Mouse (Mus musculus) macrophage (primary cell): ENCODE measurements around the gene Gm17654. TPM values are rescaled to one million over a fixed set of nuclear protein-coding genes. Genes with fewer than 3 reads are reported as not detected.
"Not testable (repeated sequence)": the region's sequence is repeated elsewhere in the genome, so short reads cannot be mapped to it uniquely, and the experiment has no call there.

Experiments used
- H3K27ac ChIP-seq: fragments of 350-480 bp; formaldehyde crosslinking; 2 replicates; pipeline ENCODE4 v1.9.0; 2021
- H3K36me3 ChIP-seq: fragments of 350-480 bp; formaldehyde crosslinking; 2 replicates; pipeline ENCODE4 v1.9.0; 2021; ENCODE audit errors: inconsistent target
- H3K4me3 ChIP-seq: fragments of 350-480 bp; formaldehyde crosslinking; 2 replicates; pipeline ENCODE4 v1.9.0; 2021; ENCODE audit errors: inconsistent target
- H3K79me2 ChIP-seq: fragments of 350-480 bp; formaldehyde crosslinking; 2 replicates; pipeline ENCODE4 v1.9.0; 2021; ENCODE audit errors: inconsistent target
- WGBS: methylation state at CpG from one replicate; pipeline ENCODE4 v1.1.7; 2026; ENCODE audit warnings: inconsistent platforms; ENCODE audit not compliant: missing documents; 5-methylcytosine and 5-hydroxymethylcytosine counted together
- polyA plus RNA-seq: library from polyadenylated mRNA; stranded (reverse); fragments of 250-400 nt; gene quantifications from 3 replicates; pipeline ENCODE4 v1.2.4, GENCODE M21; 2018; ENCODE audit warnings: inconsistent platforms
- total RNA-seq, 78 experiments: library from RNA; depleted of rRNA; stranded (reverse); fragments of 250-400 nt; gene quantifications; 1 replicate in 9 of 78; 2 replicates in 24 of 78; 3 replicates in 43 of 78; 4 replicates in 2 of 78; pipeline ENCODE4 v1.2.4; 2018; ENCODE audit warnings: inconsistent platforms in 56 of 78

Gene Gm17654
- total RNA-seq (2018; cell fraction: chromatin; rRNA removed): not detected
- not detected for total RNA-seq (2018; cell fraction: cytosol; rRNA removed)
- total RNA-seq (2018; cell fraction: nucleus; rRNA removed): not detected
- polyA plus RNA-seq: not detected in 3 replicates

DNA sequence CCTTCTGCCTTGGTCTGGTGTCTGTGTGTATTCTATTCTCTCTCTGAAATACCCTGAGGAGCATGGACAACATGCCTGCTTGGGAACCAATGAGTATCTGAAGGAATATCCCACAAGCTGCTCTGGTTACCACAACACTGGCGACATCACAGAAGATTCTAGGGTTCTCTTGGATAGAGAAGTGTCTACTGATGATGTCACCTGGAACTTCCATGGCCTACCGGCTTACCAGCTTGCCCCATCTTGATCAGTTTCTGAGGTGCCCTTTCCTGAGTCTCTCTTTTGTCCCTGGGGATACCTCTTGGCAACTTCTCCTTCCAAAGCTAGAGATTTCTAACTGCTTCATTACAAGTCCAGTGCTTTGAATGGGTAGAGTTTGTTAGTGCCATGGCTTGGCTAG is at the start of gene Gm17654:
Gene Gm17654 (minus strand): TSS at position 101 of the 400 bp plus-strand sequence.
- WGBS: no CpG with 5 or more reads among the region's 2 CpGs
- not testable (repeated sequence) for H3K36me3 ChIP-seq, H3K79me2 ChIP-seq, H3K4me3 ChIP-seq, H3K27ac ChIP-seq

DNA sequence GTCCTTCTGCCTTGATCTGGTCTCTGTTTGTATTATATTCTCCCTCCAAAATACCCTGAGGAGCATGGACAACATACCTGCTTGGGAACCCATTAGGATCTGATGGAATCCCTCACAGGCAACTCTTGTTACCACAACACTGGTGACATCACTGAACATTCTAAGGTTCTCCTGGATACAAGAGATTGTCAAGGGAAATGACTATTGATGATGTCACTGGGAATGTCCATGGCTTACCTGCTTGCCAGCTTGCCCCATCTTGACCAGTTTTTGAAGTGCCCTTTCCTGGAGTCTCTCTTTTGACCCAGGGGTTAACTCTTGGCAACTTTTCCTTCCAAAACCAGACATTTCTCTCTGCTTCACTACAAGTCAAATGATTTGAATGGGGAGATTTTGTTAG is 29.0 kb upstream of the Gm17654 start, which contains the start of gene Gm10375:
Gene Gm10375 (minus strand): TSS at position 101 of the 400 bp plus-strand sequence.
- not testable (repeated sequence) for H3K4me3 ChIP-seq, H3K79me2 ChIP-seq, H3K27ac ChIP-seq, H3K36me3 ChIP-seq

DNA sequence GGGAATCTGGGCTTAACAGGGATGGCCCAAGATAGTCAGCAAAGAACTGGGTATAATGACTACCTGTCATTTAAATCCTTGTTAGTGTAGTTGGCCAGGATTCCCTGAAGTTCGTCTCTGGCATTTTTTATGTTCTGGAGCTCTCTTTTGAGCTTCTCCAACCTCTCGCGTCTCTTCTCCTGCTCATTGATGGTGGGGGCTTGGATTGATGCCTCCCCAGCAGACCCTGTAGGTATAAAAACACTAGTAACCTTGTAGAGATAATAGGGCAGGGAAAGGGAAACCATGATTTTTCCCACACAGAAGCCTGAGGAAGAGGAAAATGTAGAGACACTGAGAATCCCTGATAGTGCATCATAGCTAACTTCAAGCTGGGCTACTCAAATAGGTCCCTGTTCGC is 977 bp downstream of the Gm17654 start:
- not testable (repeated sequence) for H3K27ac ChIP-seq, H3K4me3 ChIP-seq, H3K36me3 ChIP-seq, H3K79me2 ChIP-seq
- WGBS: 100% methylated on average over 2 of the region's 4 CpGs

DNA sequence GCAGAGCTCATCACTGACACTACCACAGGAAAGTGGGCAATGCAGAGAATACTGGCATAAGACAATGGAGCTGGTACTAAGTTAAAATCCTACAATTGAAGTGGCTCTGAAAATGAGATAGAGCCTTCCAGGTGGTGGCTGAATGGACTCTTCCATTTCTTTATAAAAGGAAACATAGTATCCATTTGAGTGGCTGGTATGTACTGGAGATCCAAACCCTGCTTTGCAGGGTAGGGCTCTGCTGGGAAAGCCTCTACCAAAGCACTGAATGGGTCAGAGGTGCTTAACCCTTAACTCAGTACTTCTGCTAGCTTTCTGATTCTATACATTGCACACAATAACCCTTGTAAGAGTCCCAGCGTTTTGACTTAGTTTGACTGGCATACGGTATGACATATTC is 26.7 kb downstream of the Gm17654 start:
- not testable (repeated sequence) for H3K79me2 ChIP-seq, H3K4me3 ChIP-seq, H3K36me3 ChIP-seq, H3K27ac ChIP-seq
- 92% methylated on average over 2 of the region's 2 CpGs for WGBS

DNA sequence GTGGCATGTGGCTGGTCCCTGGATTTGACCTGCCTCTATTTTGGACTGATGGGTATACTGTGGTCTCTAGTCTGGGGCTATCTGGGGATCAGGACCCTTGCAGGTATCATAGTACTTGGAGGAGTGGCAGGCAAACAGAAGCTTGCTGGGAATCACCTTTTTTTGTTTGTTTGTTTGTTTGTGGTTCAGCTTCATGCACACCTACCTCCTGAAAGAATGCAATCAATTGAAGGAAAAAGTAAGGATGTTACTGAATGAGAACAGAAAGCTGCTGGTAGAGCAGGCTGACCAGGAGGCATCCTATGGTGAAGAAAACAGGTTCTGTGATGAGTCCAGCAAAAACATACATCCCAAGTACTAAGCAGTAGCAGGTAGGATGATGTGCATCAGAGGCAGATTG is 32.7 kb downstream of the Gm17654 start:
- H3K36me3 ChIP-seq, H3K4me3 ChIP-seq, H3K79me2 ChIP-seq: not testable (repeated sequence)

DNA sequence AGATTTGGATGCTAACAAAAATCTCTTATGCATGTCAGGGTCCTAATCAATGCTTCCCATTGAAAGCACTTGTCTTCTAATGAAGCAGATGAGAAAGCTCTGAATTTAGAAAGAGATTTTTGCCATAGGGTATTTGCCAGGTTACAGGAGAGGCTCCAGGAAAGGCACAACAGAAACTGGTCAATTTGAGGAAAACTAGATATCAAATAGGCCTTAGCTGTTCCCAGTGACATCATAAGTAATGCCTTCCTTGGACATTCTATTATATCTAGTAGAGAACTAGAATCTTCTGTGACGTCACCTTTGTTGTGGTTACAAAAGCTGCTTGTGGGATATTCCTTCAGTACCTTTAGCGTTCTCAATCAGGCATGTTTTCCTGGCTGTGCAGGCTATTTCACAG is 35.7 kb downstream of the Gm17654 start, which contains the start of gene Gm5799:
Gene Gm5799 (plus strand): TSS at position 301 of the 400 bp plus-strand sequence.
- not testable (repeated sequence) for H3K4me3 ChIP-seq, H3K36me3 ChIP-seq, H3K79me2 ChIP-seq, H3K27ac ChIP-seq
- WGBS: no CpG with 5 or more reads among the region's 2 CpGs

More for the DNA sequence above, 32.7 kb downstream of the Gm17654 start:
- not testable (repeated sequence) for H3K27ac ChIP-seq

DNA sequence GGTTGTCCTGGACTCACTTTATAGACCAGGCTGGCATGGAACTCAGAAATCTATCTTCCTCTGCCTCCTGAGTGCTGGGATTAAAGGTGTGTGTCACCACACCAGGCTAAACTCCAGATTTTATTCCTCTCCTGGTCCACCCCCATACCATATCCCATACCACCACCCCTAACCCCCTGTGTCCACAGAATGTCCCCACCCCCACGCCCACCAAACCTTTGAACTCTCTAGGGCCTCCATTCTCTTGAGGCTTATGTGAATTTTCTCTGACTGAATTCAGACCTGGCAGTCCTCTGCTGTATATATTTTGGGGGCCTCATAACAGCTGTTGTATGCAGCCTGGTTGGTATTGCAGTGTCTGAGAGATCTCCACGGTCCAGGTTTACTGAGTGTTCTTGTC is 40.8 kb downstream of the Gm17654 start:
- WGBS: 71% methylated on average over 2 of the region's 2 CpGs
- not testable (repeated sequence) for H3K27ac ChIP-seq, H3K79me2 ChIP-seq, H3K4me3 ChIP-seq, H3K36me3 ChIP-seq

DNA sequence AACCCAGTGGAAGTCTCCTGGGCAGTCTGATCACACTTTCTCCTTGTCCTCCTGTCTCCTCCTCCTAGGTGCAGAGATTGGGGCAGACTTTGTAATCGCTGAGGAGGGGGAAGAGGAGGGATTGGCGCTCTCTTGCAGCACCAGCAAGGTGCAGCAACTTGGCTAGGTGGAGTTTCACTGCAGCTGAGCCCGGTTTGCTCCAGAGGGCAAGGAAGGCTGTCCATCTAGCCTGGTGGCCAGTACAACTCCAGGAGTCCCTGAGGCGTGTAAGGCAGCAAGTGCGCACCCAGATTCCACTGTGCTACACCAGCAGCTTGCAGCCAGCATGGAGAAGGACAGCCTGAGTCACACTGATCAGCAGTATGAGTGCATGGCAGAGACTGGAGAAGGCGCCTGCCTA is 46.6 kb downstream of the Gm17654 start:
- H3K27ac ChIP-seq, H3K79me2 ChIP-seq, H3K4me3 ChIP-seq, H3K36me3 ChIP-seq: not testable (repeated sequence)
- 44% methylated on average over 5 of the region's 6 CpGs for WGBS

DNA sequence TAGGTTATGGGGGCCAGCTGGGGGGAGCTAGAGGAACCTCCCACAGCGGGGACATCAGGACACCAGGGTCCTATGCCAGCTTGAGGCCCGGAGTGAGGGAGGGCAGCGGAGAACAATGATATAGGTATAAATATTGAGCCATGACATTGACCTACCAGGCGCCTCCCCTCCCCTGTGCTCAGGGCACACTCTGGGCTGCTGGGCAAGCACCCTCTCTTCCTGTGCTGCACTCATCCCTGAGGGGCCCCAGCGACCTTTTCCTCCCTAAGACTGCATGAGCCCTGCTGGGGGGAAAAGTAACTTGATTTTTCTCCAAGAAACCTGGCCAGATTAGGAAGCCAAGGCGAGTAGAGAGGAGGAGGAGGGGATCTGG is 46.9 kb downstream of the Gm17654 start:
- WGBS: no CpG with 5 or more reads among the region's 6 CpGs

DNA sequence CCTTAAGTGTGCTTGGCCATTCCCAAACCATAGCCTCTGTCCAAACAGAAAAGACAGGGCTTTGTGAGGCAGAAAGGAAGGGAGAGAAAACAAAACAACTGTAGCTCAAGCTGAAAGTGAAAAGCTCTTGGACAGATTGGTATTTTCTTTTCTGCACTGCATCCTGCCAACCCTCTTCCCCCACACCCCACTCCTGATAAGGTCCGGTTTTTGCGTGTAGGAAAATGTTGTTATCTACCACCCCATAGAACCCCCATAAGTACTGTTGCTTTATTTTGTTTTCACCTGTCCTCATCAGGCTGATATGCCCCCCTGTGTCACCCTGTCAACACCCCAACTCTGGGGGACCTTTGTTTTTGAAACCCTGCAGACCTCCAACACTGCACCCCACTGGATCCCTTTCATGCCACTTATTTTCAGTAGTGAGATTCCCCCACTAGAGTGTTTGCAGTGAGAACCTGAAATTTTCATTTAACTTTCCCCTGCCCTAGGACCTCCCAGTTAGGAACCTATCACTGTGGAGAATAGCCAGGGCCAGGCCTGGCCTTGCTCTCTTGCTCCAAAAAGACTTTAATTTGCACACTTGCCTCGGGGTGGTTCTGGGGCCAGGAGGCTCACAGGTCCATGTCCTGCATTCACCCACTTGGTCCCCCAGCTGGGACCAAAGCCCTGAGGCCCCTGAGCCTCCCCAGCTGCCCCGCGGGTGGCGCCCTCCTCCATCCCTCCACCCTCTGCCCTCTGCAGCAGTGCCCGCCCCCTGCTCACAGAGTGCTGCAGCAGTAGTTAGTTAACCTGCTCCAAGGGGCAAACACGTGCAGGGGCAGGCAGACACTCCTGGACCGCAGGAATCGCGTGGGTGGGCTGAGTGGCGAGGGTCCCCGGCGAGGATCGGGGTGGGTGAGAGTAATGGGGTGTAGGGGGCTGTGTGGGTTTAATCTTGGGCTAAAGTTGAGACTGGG is 47.6 kb downstream of the Gm17654 start:
- not testable (repeated sequence) for H3K79me2 ChIP-seq, H3K4me3 ChIP-seq, H3K36me3 ChIP-seq, H3K27ac ChIP-seq
- WGBS: 28% methylated on average over 3 of the region's 15 CpGs

More for the DNA sequence above, 46.9 kb downstream of the Gm17654 start:
- H3K36me3 ChIP-seq, H3K4me3 ChIP-seq, H3K27ac ChIP-seq, H3K79me2 ChIP-seq: not testable (repeated sequence)

Other genes starting within 250 kb of the Gm17654 start
- gene 1700001F09Rik, start 231.3 kb downstream of the Gm17654 start, polyA plus RNA-seq: not detected in 3 replicates
- gene Gm8138, start 162.8 kb downstream of the Gm17654 start, polyA plus RNA-seq: not detected in 3 replicates
- not detected in 3 replicates for gene Gm5799, start 35.6 kb downstream of the Gm17654 start, polyA plus RNA-seq
- not detected in 3 replicates for gene Gm10375, start 28.9 kb upstream of the Gm17654 start, polyA plus RNA-seq
- not detected in 3 replicates for gene Gm8165, start 98.1 kb upstream of the Gm17654 start, polyA plus RNA-seq
- gene Gm7324, start 118.7 kb upstream of the Gm17654 start, polyA plus RNA-seq: 0.14 to 0.19 TPM (median 0.17 TPM) in 3 replicates
- not detected in 3 replicates for gene Gm16506, start 148.3 kb upstream of the Gm17654 start, polyA plus RNA-seq
- not detected in 3 replicates for gene Gm6526, start 168.7 kb upstream of the Gm17654 start, polyA plus RNA-seq
- gene Gm8180, start 205.6 kb upstream of the Gm17654 start, polyA plus RNA-seq: not detected in 3 replicates